Mouse (Mus musculus): ENCODE results near the gene Smndc1. TPM values are rescaled to one million over a fixed set of nuclear protein-coding genes. Genes with fewer than 3 reads are reported as not detected.
A peak's percentile ranks its signal among the peaks of the same experiment; 100 is the strongest.

The Smndc1 gene
- polyA plus RNA-seq, 1 experiment from 2014 or later = 38.4 TPM

- no peaks in the 10 kb centered on the region for H3K9me3 ChIP-seq (replicated peaks; ENCODE audit: control insufficient read depth, low read length)
- WGBS (ENCODE audit: insufficient replicate concordance) = 54% methylated on average over 7 of the region's 7 CpGs
- H3K36me3 ChIP-seq (ENCODE audit: control insufficient read depth, insufficient read depth, low read length) = no peaks in the 10 kb centered on the region
- H3K27ac ChIP-seq (ENCODE audit: low read depth, low read length) = no peak overlapping the region
- H3K27me3 ChIP-seq (ENCODE audit: control insufficient read depth, insufficient read depth, low read length) = no peaks in the 10 kb centered on the region
- ATAC-seq (replicated peaks; ENCODE audit: insufficient number of reproducible peaks, low FRiP score, low TSS enrichment) = no peak
- H3K4me3 ChIP-seq (ENCODE audit: low read depth, low read length) = no peak overlapping the region
- H3K4me2 ChIP-seq = no peak overlapping the region
- H3K4me1 ChIP-seq (ENCODE audit: control insufficient read depth, insufficient read depth, low read length) = peaks cover 26% of the 10 kb centered on the region
- peak overlapping the region; percentile 28; the same call in 1 of the 2 replicates for H3K9ac ChIP-seq (ENCODE audit: low read depth, low read length)
These were observed 37.0 kb upstream of the Smndc1 start for GRCm38 (mm10) chr19:53427346-53427745.

- Histone ChIP-seq H3K4me3 (ENCODE audit: low read depth, low read length) (no peak overlapping the region), H3K27ac (ENCODE audit: low read depth, low read length) (no peak overlapping the region), H3K27me3 (ENCODE audit: control insufficient read depth, insufficient read depth, low read length) (no peaks in the 10 kb centered on the region), H3K4me1 (ENCODE audit: control insufficient read depth, insufficient read depth, low read length) (peaks cover 29% of the 10 kb centered on the region), H3K9me3 (replicated peaks; ENCODE audit: control insufficient read depth, low read length) (no peaks in the 10 kb centered on the region), H3K4me2 (no peak overlapping the region), H3K36me3 (ENCODE audit: control insufficient read depth, insufficient read depth, low read length) (no peaks in the 10 kb centered on the region), H3K9ac (ENCODE audit: low read depth, low read length) (no peak overlapping the region)
- no peak for ATAC-seq (replicated peaks; ENCODE audit: insufficient number of reproducible peaks, low FRiP score, low TSS enrichment)
- 78% methylated on average over 8 of the region's 8 CpGs for whole genome bisulfite sequencing (ENCODE audit: insufficient replicate concordance)
These were observed 35.4 kb upstream of the Smndc1 start for GRCm38 (mm10) chr19:53425824-53426223.

- peak overlapping the region; percentile 6; the same call in 1 of the 2 replicates for H3K9ac ChIP-seq (ENCODE audit: low read depth, low read length)
- H3K4me3 ChIP-seq (ENCODE audit: low read depth, low read length) = no peak overlapping the region
- no peaks in the 10 kb centered on the region for H3K27me3 ChIP-seq (ENCODE audit: control insufficient read depth, insufficient read depth, low read length)
- no peaks in the 10 kb centered on the region for H3K9me3 ChIP-seq (replicated peaks; ENCODE audit: control insufficient read depth, low read length)
- peak overlapping the region; percentile 39 for H3K4me2 ChIP-seq
- WGBS (ENCODE audit: insufficient replicate concordance) = 42% methylated on average over 18 of the region's 18 CpGs
- no peak for ATAC-seq (replicated peaks; ENCODE audit: insufficient number of reproducible peaks, low FRiP score, low TSS enrichment)
- H3K27ac ChIP-seq (ENCODE audit: low read depth, low read length) = no peak overlapping the region
- H3K4me1 ChIP-seq (ENCODE audit: control insufficient read depth, insufficient read depth, low read length) = peaks cover 31% of the 10 kb centered on the region
- H3K36me3 ChIP-seq (ENCODE audit: control insufficient read depth, insufficient read depth, low read length) = no peaks in the 10 kb centered on the region
These were observed 34.3 kb upstream of the Smndc1 start for GRCm38 (mm10) chr19:53424629-53425028.

DNA sequence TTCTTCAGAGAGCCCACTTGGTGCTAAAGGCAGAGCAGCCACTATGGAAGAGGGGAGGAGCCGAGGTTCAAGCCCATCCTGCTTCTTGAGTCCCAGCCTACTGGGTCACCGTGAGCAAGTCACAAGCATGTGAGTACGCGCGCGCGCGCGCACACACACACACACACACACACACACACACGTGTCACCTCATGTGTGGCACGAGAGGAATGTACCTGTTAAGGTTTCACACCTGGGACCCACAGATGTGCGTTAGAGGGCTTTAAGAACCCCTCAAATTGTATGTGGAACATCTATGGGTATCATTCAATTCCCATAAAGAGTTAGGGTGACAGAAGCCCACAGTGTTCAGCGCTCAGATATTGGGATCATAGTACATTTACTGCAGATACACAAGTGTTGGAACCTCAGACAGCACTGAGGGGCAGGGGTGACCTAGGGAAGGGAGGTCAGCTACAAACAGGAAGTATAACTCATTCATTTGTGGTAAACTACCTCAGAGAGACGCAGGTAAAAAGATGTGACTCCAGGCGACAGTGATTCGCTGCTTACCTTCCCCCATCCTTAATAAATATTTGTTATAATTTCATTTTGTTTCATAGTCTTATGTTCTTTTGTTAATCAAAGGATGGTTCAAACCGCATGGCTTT is 33.6 kb upstream of the Smndc1 start:
- no peak overlapping the region for H3K4me3 ChIP-seq (ENCODE audit: low read depth, low read length)
- ATAC-seq (replicated peaks; ENCODE audit: insufficient number of reproducible peaks, low FRiP score, low TSS enrichment) = no peak
- no peaks in the 10 kb centered on the region for H3K27me3 ChIP-seq (ENCODE audit: control insufficient read depth, insufficient read depth, low read length)
- no peak overlapping the region for H3K9ac ChIP-seq (ENCODE audit: low read depth, low read length)
- H3K27ac ChIP-seq (ENCODE audit: low read depth, low read length) = no peak overlapping the region
- no peaks in the 10 kb centered on the region for H3K9me3 ChIP-seq (replicated peaks; ENCODE audit: control insufficient read depth, low read length)
- WGBS (ENCODE audit: insufficient replicate concordance) = 46% methylated on average over 17 of the region's 17 CpGs
- peaks cover 31% of the 10 kb centered on the region for H3K4me1 ChIP-seq (ENCODE audit: control insufficient read depth, insufficient read depth, low read length)
- no peaks in the 10 kb centered on the region for H3K36me3 ChIP-seq (ENCODE audit: control insufficient read depth, insufficient read depth, low read length)
- peak overlapping the region; percentile 41 for H3K4me2 ChIP-seq

DNA sequence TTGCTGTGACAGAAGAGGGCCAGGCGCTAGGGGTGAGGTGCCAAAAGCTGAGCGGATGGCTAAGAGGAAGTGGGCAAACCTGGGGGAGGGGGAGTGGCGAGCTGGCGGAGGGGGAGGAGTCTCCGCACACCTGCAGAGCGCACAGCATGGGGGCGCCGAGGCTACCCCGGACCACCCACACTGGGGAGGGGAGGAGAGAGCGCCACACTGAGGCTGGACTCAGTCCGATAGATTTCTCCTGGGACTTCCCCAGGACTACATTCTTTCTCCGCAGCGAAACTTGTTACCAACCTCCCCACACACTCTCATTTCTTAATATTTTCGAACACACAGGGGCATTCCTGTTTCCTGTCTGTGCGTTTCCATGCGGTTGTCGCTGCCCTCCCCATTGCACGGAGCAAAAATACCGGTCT is 33.0 kb upstream of the Smndc1 start:
- H3K9me3 ChIP-seq (replicated peaks; ENCODE audit: control insufficient read depth, low read length) = no peaks in the 10 kb centered on the region
- no peak overlapping the region for H3K27ac ChIP-seq (ENCODE audit: low read depth, low read length)
- no peaks in the 10 kb centered on the region for H3K36me3 ChIP-seq (ENCODE audit: control insufficient read depth, insufficient read depth, low read length)
- 15% methylated on average over 19 of the region's 19 CpGs for WGBS (ENCODE audit: insufficient replicate concordance)
- H3K9ac ChIP-seq (ENCODE audit: low read depth, low read length) = 0 out of 2 replicates have a peak overlapping the region, but pooled peaks have one; percentile 22
- H3K4me1 ChIP-seq (ENCODE audit: control insufficient read depth, insufficient read depth, low read length) = peaks cover 31% of the 10 kb centered on the region
- no peak for ATAC-seq (replicated peaks; ENCODE audit: insufficient number of reproducible peaks, low FRiP score, low TSS enrichment)
- no peaks in the 10 kb centered on the region for H3K27me3 ChIP-seq (ENCODE audit: control insufficient read depth, insufficient read depth, low read length)
- no peak overlapping the region for H3K4me3 ChIP-seq (ENCODE audit: low read depth, low read length)
- H3K4me2 ChIP-seq = peak overlapping the region; percentile 41

DNA sequence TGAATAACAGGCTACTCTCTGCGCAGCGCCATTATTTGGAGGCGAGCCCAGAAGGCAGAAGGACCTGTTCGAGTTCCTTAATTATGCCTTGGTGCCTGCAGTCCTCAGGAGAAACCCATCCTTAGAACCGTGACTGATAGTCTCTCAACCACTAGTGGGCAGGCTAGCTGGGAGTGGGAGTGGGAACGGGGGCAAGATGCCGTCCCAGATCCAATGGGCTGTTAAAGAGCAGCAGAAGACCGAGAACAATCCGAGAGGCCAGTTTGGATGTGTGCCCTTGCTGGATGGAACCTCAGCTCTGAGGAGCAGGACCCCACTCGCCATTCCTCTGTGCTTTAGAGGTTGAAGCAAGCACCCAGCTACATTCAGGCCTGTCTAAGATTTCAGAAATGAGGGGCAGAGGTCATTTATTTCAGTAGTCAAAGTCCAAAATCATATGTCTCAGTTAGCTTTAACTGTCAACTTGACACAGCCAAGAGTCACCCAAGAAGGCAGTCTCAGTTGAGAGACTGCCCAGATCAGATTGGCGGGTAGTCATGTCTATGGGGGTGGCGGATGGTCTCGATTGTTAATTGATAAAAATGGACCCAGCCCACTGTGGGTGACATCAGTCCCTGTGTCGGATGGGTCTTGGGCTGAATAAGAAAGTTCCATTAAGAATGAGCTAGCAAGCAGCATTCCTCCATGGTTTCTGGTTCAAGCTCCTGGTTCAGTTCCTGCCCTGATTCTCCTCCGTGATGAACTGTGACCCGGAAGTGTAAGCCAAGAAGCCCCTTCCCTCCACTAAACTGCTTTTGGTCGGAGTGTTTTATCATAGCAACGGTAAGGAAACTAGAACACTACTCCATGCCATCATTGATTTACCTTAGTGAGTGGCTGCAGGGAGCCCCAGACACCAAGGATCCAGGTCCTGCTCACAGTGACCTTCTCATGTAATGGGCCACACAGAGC is 32.3 kb upstream of the Smndc1 start:
- peak overlapping the region; percentile 41 for H3K4me2 ChIP-seq
- 60% methylated on average over 18 of the region's 18 CpGs for WGBS (ENCODE audit: insufficient replicate concordance)
- H3K27ac ChIP-seq (ENCODE audit: low read depth, low read length) = no peak overlapping the region

GRCm38 (mm10) chr19:53421583-53422188 is 31.3 kb upstream of the Smndc1 start:
- Histone ChIP-seq H3K4me1 (ENCODE audit: control insufficient read depth, insufficient read depth, low read length) (peaks cover 19% of the 10 kb centered on the region; the same call in 1 of the 2 replicates), H3K27ac (ENCODE audit: low read depth, low read length) (peak overlapping the region; percentile 77), H3K4me2 (peak overlapping the region; percentile 79), H3K4me3 (ENCODE audit: low read depth, low read length) (peak overlapping the region; percentile 47), H3K27me3 (ENCODE audit: control insufficient read depth, insufficient read depth, low read length) (no peaks in the 10 kb centered on the region), H3K36me3 (ENCODE audit: control insufficient read depth, insufficient read depth, low read length) (no peaks in the 10 kb centered on the region), H3K9ac (ENCODE audit: low read depth, low read length) (peak overlapping the region; percentile 78), H3K9me3 (replicated peaks; ENCODE audit: control insufficient read depth, low read length) (no peaks in the 10 kb centered on the region)
- under 1% methylated on average over 6 of the region's 6 CpGs for WGBS (ENCODE audit: insufficient replicate concordance)
- no peak for ATAC-seq (replicated peaks; ENCODE audit: insufficient number of reproducible peaks, low FRiP score, low TSS enrichment)

More for the DNA sequence above, 32.3 kb upstream of the Smndc1 start:
- Histone ChIP-seq H3K27me3 (ENCODE audit: control insufficient read depth, insufficient read depth, low read length) (no peaks in the 10 kb centered on the region), H3K9me3 (replicated peaks; ENCODE audit: control insufficient read depth, low read length) (no peaks in the 10 kb centered on the region), H3K9ac (ENCODE audit: low read depth, low read length) (no peak overlapping the region), H3K36me3 (ENCODE audit: control insufficient read depth, insufficient read depth, low read length) (no peaks in the 10 kb centered on the region), H3K4me3 (ENCODE audit: low read depth, low read length) (no peak overlapping the region), H3K4me1 (ENCODE audit: control insufficient read depth, insufficient read depth, low read length) (peaks cover 26% of the 10 kb centered on the region)
- no peak for ATAC-seq (replicated peaks; ENCODE audit: insufficient number of reproducible peaks, low FRiP score, low TSS enrichment)

GRCm38 (mm10) chr19:53420924-53421582 is 30.7 kb upstream of the Smndc1 start:
- Histone ChIP-seq H3K27me3 (ENCODE audit: control insufficient read depth, insufficient read depth, low read length) (no peaks in the 10 kb centered on the region), H3K27ac (ENCODE audit: low read depth, low read length) (peak overlapping the region; percentile 77), H3K4me1 (ENCODE audit: control insufficient read depth, insufficient read depth, low read length) (peaks cover 19% of the 10 kb centered on the region; the same call in 1 of the 2 replicates), H3K4me3 (ENCODE audit: low read depth, low read length) (peak overlapping the region; percentile 47), H3K36me3 (ENCODE audit: control insufficient read depth, insufficient read depth, low read length) (no peaks in the 10 kb centered on the region), H3K4me2 (peak overlapping the region; percentile 79), H3K9ac (ENCODE audit: low read depth, low read length) (peak overlapping the region; percentile 78), H3K9me3 (replicated peaks; ENCODE audit: control insufficient read depth, low read length) (no peaks in the 10 kb centered on the region)
- peak; percentile 86 for ATAC-seq (replicated peaks; ENCODE audit: insufficient number of reproducible peaks, low FRiP score, low TSS enrichment)
- WGBS (ENCODE audit: insufficient replicate concordance) = 2% methylated on average over 19 of the region's 19 CpGs
